In the genomic region with DNA sequence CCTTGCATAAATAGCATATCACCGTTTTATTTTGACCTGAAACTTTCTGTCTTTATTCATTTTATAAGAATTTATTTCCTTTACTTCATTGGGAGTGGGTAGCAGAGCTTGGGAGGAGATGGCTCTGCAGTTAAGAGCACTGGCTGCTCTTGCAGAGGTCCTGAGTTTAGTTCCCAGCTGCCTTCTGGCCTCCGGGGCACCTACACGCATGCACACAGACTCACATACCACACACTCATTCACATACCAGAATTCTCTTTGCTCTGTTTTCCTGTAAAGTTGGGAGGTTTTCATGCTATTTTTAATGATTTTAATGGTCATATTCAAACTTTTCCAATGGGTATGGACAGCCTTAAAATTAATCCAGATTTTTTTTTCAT, we compare ENCODE assay signal across 23 mouse cellular contexts. TPM values are rescaled to one million over a fixed set of nuclear protein-coding genes. Genes with fewer than 3 reads are reported as not detected.
DNase-seq lines count a peak whose midpoint lies in the region; ATAC-seq and TF ChIP-seq lines count a peak whose summit lies in the region.
"Had no signal": no experiment of that assay in that cellular context is flagged by ENCODE, and none has a peak within 500 bp of the region (broad histone marks: within the 10 kb centered on the region; RNA-seq: fewer than 3 reads in every experiment).

No protein-coding gene starts in this region.

- peaks cover 11% of the 10 kb centered on the region in 2 experiments for H3K4me1 ChIP-seq in MEL (ENCODE audit: control insufficient read depth in 1 of 2, insufficient read depth in 2 of 2, low read length in 2 of 2)
- peaks cover 51% of the 10 kb centered on the region for H3K4me1 ChIP-seq in liver, embryonic 12.5 days
- peaks cover 24% of the 10 kb centered on the region for H3K4me1 ChIP-seq in liver, embryonic 16.5 days (ENCODE audit: control insufficient read depth, low read depth, low read length)
- H3K4me1 ChIP-seq: embryonic facial prominence, embryonic 15.5 days; forebrain, embryonic 13.5 days; hindbrain, embryonic 15.5 days had no signal

- no peaks in the 10 kb centered on the region for H3K27me3 ChIP-seq in MEL (ENCODE audit: control insufficient read depth in 1 of 2, insufficient read depth in 2 of 2, low read length in 2 of 2)
- no peaks in the 10 kb centered on the region for H3K27me3 ChIP-seq in liver, embryonic 12.5 days (replicated peaks)
- no peaks in the 10 kb centered on the region for H3K27me3 ChIP-seq in liver, embryonic 16.5 days (ENCODE audit: control insufficient read depth, insufficient read depth, low read depth, low read length)
- H3K27me3 ChIP-seq: embryonic facial prominence, embryonic 15.5 days; forebrain, embryonic 13.5 days; heart, embryonic 13.5 days; hindbrain, embryonic 15.5 days had no signal

- H3K9ac ChIP-seq in MEL (ENCODE audit: control insufficient read depth, low read depth, low read length, poor library complexity, severe bottlenecking) = peak overlapping the region; percentile 24
- peak overlapping the region; percentile 63 for H3K9ac ChIP-seq in liver, embryonic 12.5 days
- H3K9ac ChIP-seq in liver, embryonic 16.5 days (ENCODE audit: low read depth, low read length) = peak overlapping the region; percentile 24
- H3K9ac ChIP-seq: embryonic facial prominence, embryonic 15.5 days; forebrain, embryonic 13.5 days; forebrain, postnatal 0 days; heart, embryonic 13.5 days; hindbrain, embryonic 15.5 days had no signal

- peak; percentile 43 for DNase-seq in heart, adult 11 months
- DNase-seq in heart, adult 9 months (ENCODE audit: low spot score in 2 of 2) = no peak
- no peak for DNase-seq in MEL (ENCODE audit: low read depth, low spot score)
- DNase-seq in kidney, postnatal 36 days = no peak
- no peak for DNase-seq in layer of hippocampus, postnatal 36 days
- DNase-seq: adrenal gland, postnatal 10 days; B cell, adult 2 months; cerebellum, adult 11 months; cerebellum, adult 8-10 months; cerebellum, postnatal 14 days; embryo, embryonic 11 days; forebrain, postnatal 0 days; gastrocnemius, adult 2 months; gastrocnemius, postnatal 36 days; heart, postnatal 36 days had no signal

- peak overlapping the region; percentile 66 for H3K4me2 ChIP-seq in liver, embryonic 12.5 days
- peak overlapping the region; percentile 51 for H3K4me2 ChIP-seq in liver, embryonic 16.5 days (ENCODE audit: low read depth, low read length)
- H3K4me2 ChIP-seq: embryonic facial prominence, embryonic 15.5 days; forebrain, embryonic 13.5 days; heart, embryonic 13.5 days; hindbrain, embryonic 15.5 days had no signal

- 62% methylated on average over 3 of the region's 3 CpGs for WGBS in liver, embryonic 12.5 days (ENCODE audit: insufficient replicate concordance)
- 60% methylated on average over 3 of the region's 3 CpGs for WGBS in liver, embryonic 16.5 days (ENCODE audit: insufficient replicate concordance)

- no peak for TF ChIP-seq POLR2A in MEL (IDR thresholded peaks at IDR 0.05; ENCODE audit: control insufficient read depth in 1 of 2, insufficient read depth in 1 of 2, low read depth in 1 of 2, low read length in 2 of 2, poor library complexity in 1 of 2)

- ATAC-seq in liver, embryonic 12.5 days = peak; percentile 57
- ATAC-seq in liver, embryonic 16.5 days (ENCODE audit: low read depth) = peak; percentile 33; the same call in 1 of the 2 replicates
- ATAC-seq: CD4-positive, CD25-positive, alpha-beta regulatory T cell, adult 4 months; forebrain, embryonic 13.5 days; forebrain, postnatal 0 days had no signal

- H3K9me3 ChIP-seq in MEL (replicated peaks; ENCODE audit: insufficient read depth, low read length) = no peaks in the 10 kb centered on the region
- peaks cover 5% of the 10 kb centered on the region for H3K9me3 ChIP-seq in liver, embryonic 12.5 days (replicated peaks)
- peaks cover 4% of the 10 kb centered on the region; the same call in 1 of the 2 replicates for H3K9me3 ChIP-seq in liver, embryonic 16.5 days (replicated peaks; ENCODE audit: control insufficient read depth, low read length)
- H3K9me3 ChIP-seq: embryonic facial prominence, embryonic 15.5 days; forebrain, embryonic 13.5 days; heart, embryonic 13.5 days; hindbrain, embryonic 15.5 days had no signal

- no peak for TF ChIP-seq EP300 in MEL (IDR thresholded peaks at IDR 0.05; ENCODE audit: low read depth in 1 of 2, low read length in 2 of 2)

- TF ChIP-seq RAD21 in MEL (IDR thresholded peaks at IDR 0.05; ENCODE audit: low read depth, low read length) = no peak

- H3K36me3 ChIP-seq in MEL (ENCODE audit: control insufficient read depth in 1 of 2, insufficient read depth in 2 of 2, low read length in 2 of 2) = peaks cover 0 to 25% of the 10 kb centered on the region in 2 experiments; a peak in 2 of 4 replicates
- H3K36me3 ChIP-seq in liver, embryonic 12.5 days = no peaks in the 10 kb centered on the region
- H3K36me3 ChIP-seq in liver, embryonic 16.5 days (ENCODE audit: control insufficient read depth, insufficient read depth) = no peaks in the 10 kb centered on the region
- H3K36me3 ChIP-seq: embryonic facial prominence, embryonic 15.5 days; G1E; heart, embryonic 13.5 days; hindbrain, embryonic 15.5 days had no signal

- no peak for TF ChIP-seq CTCF in MEL (IDR thresholded peaks at IDR 0.05 in 2 of 3, conservative IDR thresholded peaks at IDR 0.05 in 1 of 3; ENCODE audit: control insufficient read depth in 1 of 3, insufficient read depth in 1 of 3, low read depth in 2 of 3, low read length in 3 of 3, poor library complexity in 1 of 3, severe bottlenecking in 1 of 3)

- H3K4me3 ChIP-seq in MEL (ENCODE audit: control insufficient read depth in 1 of 2, insufficient read depth in 1 of 2, low read depth in 2 of 2, low read length in 2 of 2) = peak overlapping the region; percentile 24 to 44
- H3K4me3 ChIP-seq in liver, embryonic 12.5 days = peak overlapping the region; percentile 22; the same call in 1 of the 2 replicates
- H3K4me3 ChIP-seq in liver, embryonic 16.5 days (ENCODE audit: low read depth, low read length) = peak overlapping the region; percentile 2
- H3K4me3 ChIP-seq: embryonic facial prominence, embryonic 15.5 days; forebrain, embryonic 13.5 days; gastrocnemius, adult 2 months; heart, embryonic 13.5 days; hindbrain, embryonic 15.5 days had no signal

- H3K79me2 ChIP-seq in MEL (ENCODE audit: control insufficient read depth, insufficient read depth, low read length, poor library complexity) = no peaks in the 10 kb centered on the region

- peak overlapping the region; percentile 24 for H3K27ac ChIP-seq in MEL (ENCODE audit: control insufficient read depth, low read depth, low read length)
- H3K27ac ChIP-seq in liver, embryonic 12.5 days = peak overlapping the region; percentile 90
- H3K27ac ChIP-seq in liver, embryonic 16.5 days (ENCODE audit: low read length) = peak overlapping the region; percentile 87
- H3K27ac ChIP-seq: embryonic facial prominence, embryonic 15.5 days; forebrain, embryonic 13.5 days; gastrocnemius, adult 2 months; heart, embryonic 13.5 days; hindbrain, embryonic 15.5 days had no signal

TF ChIP-seq in MEL, 35 proteins besides CTCF, POLR2A, EP300 and RAD21:
- TF ChIP-seq ELF1 (IDR thresholded peaks at IDR 0.05; ENCODE audit: low read depth, low read length) = no peak
- no peak for TF ChIP-seq SMC3 (IDR thresholded peaks at IDR 0.05; ENCODE audit: low read depth, low read length)
- TF ChIP-seq ETS1 (IDR thresholded peaks at IDR 0.05; ENCODE audit: low read depth, low read length) = no peak
- TF ChIP-seq SIN3A (IDR thresholded peaks at IDR 0.05; ENCODE audit: low read length) = no peak
- no peak for TF ChIP-seq MEF2A (IDR thresholded peaks at IDR 0.05; ENCODE audit: extremely low read depth, insufficient replicate concordance, low read depth, low read length, poor library complexity, severe bottlenecking)
- no peak for TF ChIP-seq GABPA (IDR thresholded peaks at IDR 0.05; ENCODE audit: low read depth, low read length)
- no peak for TF ChIP-seq ZMIZ1 (IDR thresholded peaks at IDR 0.05; ENCODE audit: low read depth, low read length)
- TF ChIP-seq NELFE (IDR thresholded peaks at IDR 0.05; ENCODE audit: low read depth, low read length) = no peak
- no peak for TF ChIP-seq ZKSCAN1 (IDR thresholded peaks at IDR 0.05; ENCODE audit: low read depth, low read length)
- no peak for TF ChIP-seq NRF1 (IDR thresholded peaks at IDR 0.05; ENCODE audit: insufficient read depth, low read depth, low read length, poor library complexity, severe bottlenecking)
- no peak for TF ChIP-seq GATA1 (IDR thresholded peaks at IDR 0.05; ENCODE audit: low read depth, low read length)
- no peak for TF ChIP-seq MYB (IDR thresholded peaks at IDR 0.05; ENCODE audit: low read depth, low read length)
- TF ChIP-seq MAFK (IDR thresholded peaks at IDR 0.05; ENCODE audit: borderline replicate concordance, low read depth, low read length) = no peak
- no peak for TF ChIP-seq TCF12 (IDR thresholded peaks at IDR 0.05; ENCODE audit: low read depth, low read length)
- TF ChIP-seq MAZ (IDR thresholded peaks at IDR 0.05; ENCODE audit: low read depth, low read length) = no peak
- no peak for TF ChIP-seq ZNF384 (IDR thresholded peaks at IDR 0.05; ENCODE audit: low read depth, low read length)

RNA-seq across cellular contexts. Expression of gene Tent5c, which starts 58.8 kb away (rescaled TPM):
- 2.0 and 3.5 TPM in 2 replicates for total RNA-seq in MEL (2012; rRNA removed)
- polyA plus RNA-seq in MEL (2012; ENCODE audit: insufficient read depth in 1 of 2, insufficient read length in 2 of 2, low read depth in 1 of 2, low replicate concordance in 2 of 2, missing spikeins in 1 of 2) = 1 to 10 TPM in 1 of 2 experiments, not detected in 1; 3.6 TPM
- 59.8 and 63.3 TPM in 2 replicates for polyA plus RNA-seq in liver, embryonic 12.5 days (2016; fragmentation: Nextera tagmentation; extraction: Ambion mirVana)
- 115 and 132 TPM in 2 replicates for polyA plus RNA-seq in liver, embryonic 16.5 days (2015; fragmentation: Nextera tagmentation; extraction: Ambion mirVana)
- total RNA-seq in layer of hippocampus, postnatal 36 days (2021) = 1 to 10 TPM; 2.2 to 2.4 TPM

Comparison
In these comparisons a context has a peak if more than half of its experiments do, and no peak if none do; other contexts are left out.
1. H3K27ac ChIP-seq: peak in every context shown above with its lines; median percentile 90 in liver, embryonic 12.5 days; 87 in liver, embryonic 16.5 days; 24 in MEL.
2. RNA of gene Tent5c, which starts 58.8 kb away (polyA plus RNA-seq): 115 to 132 TPM in liver, embryonic 16.5 days and 59.8 to 63.3 TPM in liver, embryonic 12.5 days; 3.6 TPM in MEL; every median in the first group is over 10 times any median in the second.
3. Peak in every context shown above with its lines, with median percentiles within 50 percentile points of each other: H3K4me3 ChIP-seq and H3K9ac ChIP-seq.